Mouse (Mus musculus) lung, embryonic 14.5 days (tissue): ENCODE results near the gene Ccdc194. TPM values are rescaled to one million over a fixed set of nuclear protein-coding genes. Genes with fewer than 3 reads are reported as not detected.

Experiments used
- ATAC-seq: fragments of 200-750 bp; cut with Nextera tagmentation; 2 replicates; pipeline ENCODE4 v1.8.0; 2017; ENCODE audit warnings: mild to moderate bottlenecking, moderate TSS enrichment, moderate library complexity; ENCODE audit not compliant: insufficient read depth
- DNase-seq: peaks from one replicate; pipeline ENCODE4 v3.0.0-alpha.2; 2015
- H3K27ac ChIP-seq: fragments of 300-500 bp; sonication (generic); 2 replicates; pipeline ENCODE4 v1.5.1; 2014; ENCODE audit warnings: low read depth, mild to moderate bottlenecking, moderate library complexity
- H3K27me3 ChIP-seq: fragments of 300-500 bp; sonication (generic); 2 replicates; pipeline ENCODE4 v1.6.1; 2014; ENCODE audit warnings: low read length, control low read depth; ENCODE audit not compliant: insufficient read depth
- H3K36me3 ChIP-seq: fragments of 300-500 bp; sonication (generic); 2 replicates; pipeline ENCODE4 v1.6.1; 2014; ENCODE audit warnings: control low read depth; ENCODE audit not compliant: insufficient read depth
- H3K4me1 ChIP-seq: fragments of 300-500 bp; sonication (generic); 2 replicates; pipeline ENCODE4 v1.6.1; 2014; ENCODE audit warnings: antibody characterized with exemption, control low read depth; ENCODE audit not compliant: insufficient read depth
- H3K4me2 ChIP-seq: fragments of 300-500 bp; sonication (generic); 2 replicates; pipeline ENCODE4 v1.6.1; 2014; ENCODE audit warnings: mild to moderate bottlenecking
- H3K4me3 ChIP-seq: fragments of 300-500 bp; sonication (generic); 2 replicates; pipeline ENCODE4 v1.5.1; 2014; ENCODE audit warnings: low read depth, low read length
- H3K9ac ChIP-seq: fragments of 300-500 bp; sonication (generic); 2 replicates; pipeline ENCODE4 v1.6.1; 2014
- H3K9me3 ChIP-seq: fragments of 300-500 bp; sonication (generic); 2 replicates; pipeline ENCODE4 v1.6.1; 2016; ENCODE audit warnings: low read depth, low read length, control low read depth
- CTCF ChIP-seq: IDR thresholded peaks from 2 replicates; pipeline ENCODE4 v1.5.1; 2016; ENCODE audit warnings: antibody characterized with exemption, low read depth
- WGBS: fragments of 180-500 bp; shearing (Covaris S2); extraction: QIAGEN DNeasy Blood & Tissue Kit; methylation state at CpG from one replicate; pipeline ENCODE4 v1.1.7; 2014; 5-methylcytosine and 5-hydroxymethylcytosine counted together
- polyA plus RNA-seq: library from polyadenylated mRNA; unstranded; fragments of >200 nt; fragmentation: Nextera tagmentation; extraction: Ambion mirVana; gene quantifications from 2 replicates; pipeline ENCODE4 v1.2.1, GENCODE M21; 2014

Ccdc194 gene
- polyA plus RNA-seq = 1.0 TPM in 2 replicates

DNA sequence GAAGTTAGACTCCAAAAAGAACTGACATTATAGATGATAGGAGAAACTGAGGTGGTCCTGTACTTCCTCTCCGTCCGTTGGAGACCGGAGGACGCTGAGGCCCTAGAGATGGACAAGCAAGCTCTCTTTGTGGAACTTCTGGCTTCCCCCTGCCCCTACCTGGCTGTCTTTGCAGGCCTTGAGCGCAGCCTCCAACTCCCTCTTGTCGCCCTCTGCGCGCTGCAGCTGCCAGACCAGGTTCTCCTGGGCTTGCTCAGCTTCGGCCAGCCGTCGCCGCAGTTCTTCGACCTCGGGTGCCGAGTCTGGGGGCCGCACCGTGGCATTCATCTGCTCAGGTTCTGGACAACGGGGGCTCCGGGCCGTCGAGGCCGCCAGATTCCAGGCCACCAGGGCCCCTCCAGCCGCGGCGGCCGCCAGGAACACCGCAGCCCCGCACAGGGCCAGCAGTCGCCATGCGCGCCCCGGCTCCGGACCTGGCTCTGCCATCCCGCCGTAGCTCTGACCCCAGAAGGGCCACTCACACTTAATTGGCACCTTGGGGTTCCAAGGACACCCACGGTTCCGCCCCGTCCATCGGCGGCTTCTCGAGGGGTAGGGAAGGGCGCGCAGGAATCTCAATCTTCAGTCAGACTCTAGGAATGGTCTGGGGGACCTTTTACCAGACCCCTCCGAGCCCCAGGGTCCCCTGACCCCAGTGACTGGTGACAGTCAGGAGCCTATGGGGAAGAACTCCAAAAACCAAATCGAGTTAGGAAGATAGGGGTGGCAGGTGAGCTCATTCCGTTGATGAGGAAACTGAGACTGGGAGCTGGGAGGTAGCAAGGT lies at the start of gene Ccdc194:
Ccdc194 (minus strand) TSS at position 486 of the 825 bp plus-strand sequence.
- H3K4me1 ChIP-seq = peaks cover 5% of the 10 kb centered on the region; the same call in 1 of the 2 replicates
- no peak for TF ChIP-seq CTCF
- 11% methylated on average over 46 of the region's 46 CpGs for WGBS
- peak within 1 kb of the TSS; percentile 41; the same call in 1 of the 2 replicates for H3K9ac ChIP-seq
- no peaks in the 10 kb centered on the region for H3K36me3 ChIP-seq
- H3K27me3 ChIP-seq = peaks cover 15% of the 10 kb centered on the region
- DNase-seq = no peak
- peak within 1 kb of the TSS; percentile 44 for H3K4me2 ChIP-seq
- H3K9me3 ChIP-seq = no peaks in the 10 kb centered on the region
- peak within 1 kb of the TSS; percentile 16; the same call in 1 of the 2 replicates for H3K4me3 ChIP-seq
- ATAC-seq = no peak
- peak within 1 kb of the TSS; percentile 25 for H3K27ac ChIP-seq

DNA sequence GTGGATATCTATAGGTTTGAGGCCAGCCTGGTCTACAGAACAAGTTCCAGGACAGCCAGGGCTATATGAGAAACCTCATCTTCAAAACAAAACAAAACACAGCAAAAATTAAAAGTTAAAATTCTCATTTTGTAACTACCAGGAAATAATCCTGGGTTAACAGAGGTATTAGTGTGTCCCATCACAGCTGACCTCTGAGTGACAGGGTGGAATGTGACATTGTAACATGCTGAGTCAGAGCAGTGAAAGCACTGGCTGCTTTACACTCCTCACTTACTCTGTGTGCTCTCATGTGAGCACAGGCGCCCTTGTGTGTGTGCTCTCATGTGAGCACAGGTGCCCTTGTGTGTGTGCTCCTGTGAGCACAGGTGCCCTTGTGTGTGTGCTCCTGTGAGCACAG lies 49.5 kb upstream of the Ccdc194 start:
- Histone ChIP-seq H3K4me3 (no peak overlapping the region), H3K27ac (no peak overlapping the region), H3K27me3 (no peaks in the 10 kb centered on the region), H3K9me3 (no peaks in the 10 kb centered on the region), H3K4me2 (no peak overlapping the region), H3K4me1 (no peaks in the 10 kb centered on the region), H3K9ac (no peak overlapping the region), H3K36me3 (no peaks in the 10 kb centered on the region)
- no peak for TF ChIP-seq CTCF
- WGBS = 58% methylated on average over 1 of the region's 1 CpGs
- DNase-seq (no peak), ATAC-seq (no peak)

DNA sequence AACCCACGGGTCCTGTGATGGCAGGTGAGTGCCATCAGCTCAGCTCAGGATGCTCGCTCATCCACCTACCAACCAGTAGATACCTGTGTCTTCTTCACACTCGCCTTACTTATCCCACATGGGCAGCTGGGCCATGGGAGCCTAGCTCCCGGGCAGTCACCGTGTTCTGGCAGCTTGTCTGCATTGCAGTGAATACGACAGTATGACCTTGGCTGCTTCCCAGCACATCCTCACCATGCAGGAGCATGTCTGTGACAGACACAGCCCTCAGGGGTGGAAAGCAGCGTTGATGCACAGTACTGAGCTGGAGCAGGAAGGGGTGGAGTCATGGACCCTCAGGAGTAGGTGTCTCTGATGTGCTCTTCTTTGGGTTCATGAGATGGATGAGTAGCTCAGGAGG lies 48.9 kb upstream of the Ccdc194 start:
- Histone ChIP-seq H3K4me2 (no peak overlapping the region), H3K36me3 (no peaks in the 10 kb centered on the region), H3K4me3 (no peak overlapping the region), H3K9ac (no peak overlapping the region), H3K9me3 (no peaks in the 10 kb centered on the region), H3K27me3 (no peaks in the 10 kb centered on the region), H3K4me1 (no peaks in the 10 kb centered on the region), H3K27ac (no peak overlapping the region)
- no peak for TF ChIP-seq CTCF
- no peak for DNase-seq
- ATAC-seq = no peak
- WGBS = 65% methylated on average over 7 of the region's 7 CpGs

DNA sequence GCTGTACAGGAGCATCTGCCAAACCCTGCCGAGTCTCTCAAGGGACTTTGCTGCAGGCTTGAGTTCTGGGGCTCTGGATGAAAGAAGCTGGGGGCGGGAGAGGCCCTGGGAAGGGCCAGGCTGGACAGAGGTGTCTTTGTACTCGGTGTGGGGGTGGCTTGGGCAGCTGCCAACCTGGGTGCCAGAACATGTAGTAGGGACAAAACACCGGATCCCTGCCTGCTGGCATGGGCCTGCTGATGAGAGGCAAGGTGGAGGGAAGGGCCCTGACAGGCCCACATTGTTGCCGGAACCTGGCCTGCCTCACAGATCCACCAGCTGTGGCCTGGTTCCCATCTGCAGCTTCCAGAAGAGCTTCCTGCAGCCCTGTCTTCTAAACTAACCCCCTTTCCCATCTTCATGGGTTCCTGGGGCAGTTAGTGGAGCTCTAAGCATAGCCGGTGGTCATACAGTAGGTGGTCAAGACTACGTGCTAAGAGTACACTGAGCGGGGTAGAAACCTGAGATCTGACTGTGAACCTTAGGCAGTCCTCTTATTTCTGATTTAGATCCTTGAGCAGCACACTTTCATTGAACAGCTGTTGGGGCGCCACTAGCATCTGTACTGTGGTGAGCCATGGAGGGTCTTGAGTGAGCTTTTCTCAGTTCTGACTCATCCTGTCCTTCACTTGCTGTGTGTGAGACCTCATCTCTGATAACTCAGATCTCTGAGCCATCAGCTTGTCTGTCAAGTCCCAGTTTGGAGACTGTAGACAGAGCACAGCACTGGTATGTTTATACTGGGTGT lies 47.5 kb upstream of the Ccdc194 start:
- 67% methylated on average over 9 of the region's 9 CpGs for WGBS
- Histone ChIP-seq H3K9ac (0 out of 2 replicates have a peak overlapping the region, but pooled peaks have one; percentile 28), H3K4me2 (0 out of 2 replicates have a peak overlapping the region, but pooled peaks have one; percentile 13), H3K4me1 (peaks cover 7% of the 10 kb centered on the region; the same call in 1 of the 2 replicates), H3K27me3 (0 out of 2 replicates have a peak, but pooled peaks cover 6% of the 10 kb centered on the region), H3K4me3 (no peak overlapping the region), H3K9me3 (no peaks in the 10 kb centered on the region), H3K27ac (peak overlapping the region; percentile 58), H3K36me3 (no peaks in the 10 kb centered on the region)
- ATAC-seq (no peak), DNase-seq (peak; percentile 71)
- TF ChIP-seq CTCF = no peak

DNA sequence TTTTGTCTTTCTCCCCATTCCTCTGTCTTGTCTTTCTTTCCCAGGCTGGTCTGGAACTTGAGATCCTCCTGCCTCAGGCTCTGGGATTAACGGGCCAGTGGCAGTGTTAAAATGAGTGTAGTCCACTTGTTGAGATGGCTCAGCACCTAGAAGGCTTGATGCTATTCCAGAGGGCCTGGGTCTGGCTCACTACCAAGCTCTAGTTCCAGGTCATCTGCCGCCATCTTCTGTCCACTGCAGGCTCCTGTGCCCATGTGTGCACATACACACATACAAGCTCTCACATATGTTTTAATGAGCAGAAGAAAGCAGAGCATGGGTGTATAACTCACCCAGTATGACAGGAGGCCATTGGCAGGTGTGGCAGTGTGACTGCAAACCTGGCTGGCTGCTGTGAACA lies 46.6 kb upstream of the Ccdc194 start:
- Histone ChIP-seq H3K36me3 (no peaks in the 10 kb centered on the region), H3K27ac (no peak overlapping the region), H3K4me1 (peaks cover 7% of the 10 kb centered on the region; the same call in 1 of the 2 replicates), H3K9ac (no peak overlapping the region), H3K9me3 (no peaks in the 10 kb centered on the region), H3K4me2 (no peak overlapping the region; the same call in 1 of the 2 replicates), H3K4me3 (no peak overlapping the region), H3K27me3 (0 out of 2 replicates have a peak, but pooled peaks cover 6% of the 10 kb centered on the region)
- 82% methylated on average over 2 of the region's 2 CpGs for WGBS
- DNase-seq = no peak
- no peak for ATAC-seq
- no peak for TF ChIP-seq CTCF

DNA sequence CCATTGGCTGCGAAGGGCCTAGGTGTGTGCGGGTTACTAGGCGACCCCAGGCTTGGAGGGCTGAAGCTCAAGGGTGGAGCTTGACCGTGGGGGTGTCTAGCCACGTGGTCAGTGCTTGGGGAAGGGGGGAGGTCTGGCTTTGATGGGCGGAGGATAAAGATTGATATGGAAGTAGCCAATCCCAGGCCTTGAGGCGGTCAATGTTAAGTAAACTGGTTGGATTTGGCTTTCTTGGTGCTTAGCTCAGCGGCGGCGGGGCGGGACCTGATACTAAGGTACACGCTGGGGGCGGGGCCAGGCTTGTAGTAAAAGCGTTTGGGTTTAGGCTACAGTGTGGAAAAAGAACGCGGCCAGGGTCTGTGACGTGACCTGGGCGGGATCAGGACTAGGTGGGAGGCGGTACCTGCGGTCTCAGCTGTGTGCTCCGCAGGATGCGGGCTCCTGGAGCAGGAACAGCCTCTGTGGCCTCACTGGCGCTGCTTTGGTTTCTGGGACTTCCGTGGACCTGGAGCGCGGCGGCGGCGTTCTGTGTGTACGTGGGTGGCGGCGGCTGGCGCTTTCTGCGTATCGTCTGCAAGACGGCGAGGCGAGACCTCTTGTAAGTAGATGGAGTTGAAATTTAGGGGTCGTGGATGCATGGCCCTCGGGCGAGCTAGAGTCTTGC lies 44.9 kb upstream of the Ccdc194 start:
- Histone ChIP-seq H3K4me1 (peaks cover 7% of the 10 kb centered on the region; the same call in 1 of the 2 replicates), H3K36me3 (no peaks in the 10 kb centered on the region), H3K27me3 (0 out of 2 replicates have a peak, but pooled peaks cover 6% of the 10 kb centered on the region), H3K4me3 (peak overlapping the region; percentile 52), H3K27ac (peak overlapping the region; percentile 62; the same call in 1 of the 2 replicates), H3K9ac (peak overlapping the region; percentile 63), H3K9me3 (no peaks in the 10 kb centered on the region), H3K4me2 (peak overlapping the region; percentile 80)
- ATAC-seq (peak; percentile 90), DNase-seq (peak; percentile 95)
- WGBS = under 1% methylated on average over 41 of the region's 41 CpGs
- TF ChIP-seq CTCF = no peak
